Mouse (Mus musculus) large intestine, adult 2 months (tissue): ENCODE results near the gene Acbd6. TPM values are rescaled to one million over a fixed set of nuclear protein-coding genes. Genes with fewer than 3 reads are reported as not detected.

Experiments
- DNase-seq: peaks from one replicate; pipeline ENCODE4 v3.0.0-alpha.2; 2012; ENCODE audit warnings: low read depth, low spot score
- WGBS: fragments of 180-500 bp; shearing (Covaris S2); methylation state at CpG from one replicate; pipeline ENCODE4 v1.1.7; 2018; 5-methylcytosine and 5-hydroxymethylcytosine counted together
- polyA plus RNA-seq: library from polyadenylated mRNA; depleted of rRNA; stranded (reverse); fragments of >200 nt; gene quantifications from 2 replicates; pipeline ENCODE4 v1.2.3, GENCODE M21; 2012; rRNA removed

The Acbd6 gene
- polyA plus RNA-seq, result 35.8 and 43.9 TPM in 2 replicates

DNA sequence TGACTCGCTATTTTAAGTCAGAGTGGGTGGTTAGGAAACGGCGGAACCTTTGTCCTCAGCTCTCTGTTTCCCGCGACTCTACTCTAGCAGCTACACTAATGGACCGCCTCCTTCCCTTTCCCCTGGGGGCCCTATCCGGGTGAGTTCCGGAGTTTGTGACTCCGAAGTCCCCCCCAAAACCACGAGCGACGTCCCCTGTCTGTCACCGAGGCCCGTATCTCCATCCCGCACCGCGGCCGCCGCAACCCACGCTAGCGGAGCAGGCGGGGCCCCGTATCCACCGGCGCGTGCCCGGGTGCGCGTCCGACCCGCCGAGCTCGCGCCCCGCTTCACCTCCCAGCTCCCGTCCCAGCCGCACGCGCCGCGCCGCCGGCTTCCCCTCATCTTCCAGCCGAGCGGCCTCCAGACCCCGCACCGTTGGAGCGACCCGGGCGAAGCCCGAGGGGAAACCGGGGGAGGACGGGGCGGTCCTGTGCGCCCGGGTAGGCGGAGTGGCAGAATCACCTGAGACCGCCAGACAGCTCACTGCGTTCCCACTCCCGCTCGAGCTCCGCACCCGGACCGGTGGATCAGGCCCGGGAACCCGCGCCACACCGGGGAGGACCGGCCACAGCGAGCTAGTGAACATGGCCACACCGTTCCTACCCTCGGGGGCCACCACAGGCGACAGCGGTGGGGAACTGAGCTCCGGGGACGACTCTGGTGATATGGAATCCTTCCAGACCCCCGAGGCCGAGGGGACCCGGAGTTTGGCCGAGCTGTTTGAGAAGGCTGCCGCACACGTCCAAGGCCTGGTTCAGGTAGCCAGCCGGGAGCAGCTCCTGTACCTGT is at the start of gene Acbd6:
Acbd6 (plus strand) TSS at position 109 of the 831 bp plus-strand sequence.
- DNase-seq, result no peak
- under 1% methylated on average over 83 of the region's 83 CpGs for WGBS

DNA sequence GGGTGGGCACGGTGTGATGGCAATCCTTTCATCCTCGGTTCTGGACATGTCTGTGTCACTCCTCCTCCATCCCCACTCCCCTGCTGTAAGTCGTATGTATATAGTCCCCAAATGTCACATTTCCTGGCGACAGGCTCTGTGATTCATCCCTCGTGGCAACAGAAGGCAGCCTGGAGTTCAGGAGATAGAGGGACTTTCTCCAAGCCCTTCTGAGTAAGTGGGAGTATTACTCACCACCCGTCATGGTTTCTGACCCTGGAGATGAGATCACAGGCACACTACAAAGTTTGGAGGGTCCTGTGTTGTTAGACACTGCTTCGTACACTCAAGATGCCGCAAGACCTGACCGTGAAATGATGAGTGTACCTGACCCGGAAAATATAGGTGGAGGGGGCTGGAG is 47.7 kb upstream of the Acbd6 start:
- 63% methylated on average over 10 of the region's 10 CpGs for WGBS
- DNase-seq, result no peak

DNA sequence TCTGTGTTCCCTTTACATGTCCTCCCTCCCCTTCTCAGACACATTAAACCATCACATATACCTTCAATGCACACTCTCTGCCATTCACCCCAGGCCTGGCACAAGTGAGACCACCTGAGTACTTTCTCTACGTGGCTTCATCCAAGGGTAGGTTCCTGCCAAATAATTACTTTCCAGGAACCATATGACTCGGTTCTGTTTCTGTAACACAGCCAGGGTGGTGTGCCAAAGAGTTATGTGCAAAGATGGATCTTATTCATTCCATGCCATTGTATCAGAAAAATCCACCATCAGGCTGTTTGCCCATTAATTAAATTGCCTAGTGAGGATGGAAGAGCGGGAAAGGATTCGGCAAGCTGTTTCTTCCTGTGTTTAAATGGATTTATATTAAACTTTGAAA is 42.1 kb upstream of the Acbd6 start:
- WGBS, result 82% methylated on average over 4 of the region's 4 CpGs
- DNase-seq, result no peak

DNA sequence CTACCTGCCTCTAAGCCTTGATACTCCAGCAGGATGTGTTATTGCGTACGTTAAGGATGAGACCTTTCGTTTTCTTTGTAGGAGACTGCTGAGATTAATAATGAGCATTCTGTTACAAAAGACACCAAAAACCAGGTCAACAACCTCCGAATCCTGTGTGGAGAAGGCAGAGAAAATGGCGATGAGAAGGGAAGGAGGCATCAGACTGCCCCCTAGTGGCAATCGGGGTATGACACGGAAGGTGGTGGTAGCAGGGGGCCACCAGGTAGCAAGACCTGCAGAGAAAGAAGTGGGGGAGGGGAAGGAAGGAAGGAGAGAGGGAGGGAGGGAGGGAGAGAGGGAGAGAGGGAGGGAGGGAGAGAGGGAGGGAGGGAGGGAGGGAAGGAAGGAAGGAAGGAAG is 41.3 kb upstream of the Acbd6 start:
- no peak for DNase-seq
- WGBS, result 35% methylated on average over 7 of the region's 7 CpGs

DNA sequence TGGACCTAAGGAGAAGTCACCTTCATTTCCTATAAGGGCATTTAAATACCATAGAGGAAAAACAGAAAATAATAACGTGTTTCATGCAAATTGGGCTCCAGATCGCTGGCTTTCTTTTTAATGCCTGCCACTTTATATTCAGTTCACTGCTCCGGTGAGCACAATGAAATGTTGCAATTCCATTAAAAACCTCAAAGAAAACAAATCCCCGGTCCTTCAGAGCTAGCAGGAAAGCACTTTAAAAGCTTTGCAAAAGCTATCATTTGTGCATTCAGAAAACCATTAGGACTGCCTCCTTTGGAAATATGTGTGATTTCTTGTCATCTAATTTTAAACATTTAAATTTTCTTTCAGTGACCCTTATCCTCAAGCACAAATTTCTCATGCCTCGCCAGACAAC is 40.9 kb upstream of the Acbd6 start:
- WGBS, result 65% methylated on average over 5 of the region's 5 CpGs

DNA sequence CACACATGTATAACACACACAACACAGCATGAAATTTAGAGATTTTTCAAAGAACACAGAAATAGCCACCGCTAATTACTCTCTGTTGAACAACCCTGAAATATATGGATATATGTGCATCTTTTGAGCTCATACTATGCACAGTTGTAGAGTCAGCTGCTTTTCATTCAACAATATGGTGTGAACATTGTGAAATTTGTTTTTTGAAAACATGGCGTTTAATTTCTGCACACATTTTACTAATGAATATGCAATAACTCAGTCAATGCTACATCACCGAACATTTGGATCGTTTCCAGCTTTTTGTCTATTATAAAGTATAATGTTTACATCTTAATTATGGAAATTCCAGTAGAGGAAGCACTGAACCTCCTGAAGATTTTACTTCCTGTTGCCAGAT is 37.6 kb upstream of the Acbd6 start:
- 77% methylated on average over 4 of the region's 4 CpGs for WGBS
- no peak for DNase-seq

More for the DNA sequence above, 40.9 kb upstream of the Acbd6 start:
- DNase-seq, result no peak

DNA sequence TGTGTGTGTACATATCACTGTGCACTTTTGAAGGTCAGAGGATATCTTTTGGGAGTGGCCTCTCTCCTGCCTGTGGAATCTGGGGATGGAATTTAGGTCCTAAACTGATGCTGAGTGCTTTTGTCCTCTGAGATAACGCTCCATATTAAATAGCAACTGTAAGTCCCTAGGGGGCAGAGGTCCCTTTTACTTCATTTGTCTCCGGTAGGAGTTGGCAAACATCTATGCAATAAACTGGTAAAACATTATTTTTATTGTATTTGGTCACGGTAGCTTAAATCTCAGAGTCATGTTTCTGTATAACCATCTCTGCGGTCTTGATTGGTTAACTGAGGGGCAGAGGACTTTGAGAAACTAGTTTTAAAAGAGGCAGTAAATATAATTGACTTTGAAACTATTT is 35.4 kb upstream of the Acbd6 start:
- 27% methylated on average over 4 of the region's 4 CpGs for WGBS
- peak; percentile 64 for DNase-seq

DNA sequence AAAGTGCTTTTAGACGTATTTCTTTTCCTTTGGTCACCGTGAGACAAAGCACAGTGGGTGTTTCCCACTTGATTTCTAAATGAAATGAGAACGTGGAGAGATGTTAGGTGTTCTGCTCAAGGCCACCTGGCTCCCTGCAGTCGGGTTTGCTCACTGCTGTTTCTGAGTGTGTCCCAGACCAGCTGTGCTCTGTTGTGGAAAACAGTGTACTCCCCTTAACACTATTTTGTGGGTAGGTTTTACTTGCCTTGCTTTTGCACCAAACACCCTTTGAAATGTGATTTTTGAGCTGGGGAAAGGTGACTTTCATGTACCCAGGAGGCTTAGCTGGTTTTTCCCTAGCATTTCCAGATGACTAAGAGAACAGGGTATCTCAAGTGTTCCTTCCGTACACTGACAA is 31.7 kb upstream of the Acbd6 start:
- 84% methylated on average over 5 of the region's 5 CpGs for WGBS
- DNase-seq, result no peak

DNA sequence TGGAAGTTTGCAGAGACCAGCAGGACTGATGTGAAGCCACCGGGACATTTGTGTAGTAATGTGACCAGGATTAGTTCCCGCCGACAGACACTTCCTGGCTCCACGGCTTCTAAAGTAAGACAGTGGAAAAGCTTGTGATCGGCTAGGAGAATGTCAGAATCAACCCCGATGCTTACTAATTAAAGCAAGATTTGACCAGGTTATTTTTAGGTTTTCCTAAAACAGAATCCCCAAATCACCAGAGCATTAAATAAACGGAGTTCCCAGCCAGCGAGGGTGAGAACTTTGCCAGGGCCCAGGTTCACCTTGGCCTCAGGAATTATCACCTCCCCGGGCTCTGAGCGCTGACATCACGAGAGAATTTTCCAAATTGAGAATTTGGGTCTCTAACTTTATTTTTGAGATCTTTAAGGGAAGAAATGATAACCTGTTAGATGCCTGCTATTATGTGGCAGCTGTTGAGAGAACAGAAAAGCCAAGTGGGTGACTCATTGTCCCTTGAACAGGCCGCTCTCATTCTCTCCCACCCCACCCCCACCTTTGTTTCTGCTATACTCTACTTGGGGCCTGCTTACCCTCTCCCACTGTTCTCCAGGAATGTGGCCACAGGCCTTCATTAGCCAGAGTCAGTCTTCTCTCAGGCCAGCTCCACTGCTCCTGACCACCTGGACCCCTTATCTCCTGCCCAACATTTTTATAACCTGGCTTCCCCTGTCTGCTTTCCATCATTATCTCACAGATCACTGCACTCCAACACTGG is 30.7 kb upstream of the Acbd6 start:
- 76% methylated on average over 12 of the region's 12 CpGs for WGBS
- DNase-seq, result no peak

DNA sequence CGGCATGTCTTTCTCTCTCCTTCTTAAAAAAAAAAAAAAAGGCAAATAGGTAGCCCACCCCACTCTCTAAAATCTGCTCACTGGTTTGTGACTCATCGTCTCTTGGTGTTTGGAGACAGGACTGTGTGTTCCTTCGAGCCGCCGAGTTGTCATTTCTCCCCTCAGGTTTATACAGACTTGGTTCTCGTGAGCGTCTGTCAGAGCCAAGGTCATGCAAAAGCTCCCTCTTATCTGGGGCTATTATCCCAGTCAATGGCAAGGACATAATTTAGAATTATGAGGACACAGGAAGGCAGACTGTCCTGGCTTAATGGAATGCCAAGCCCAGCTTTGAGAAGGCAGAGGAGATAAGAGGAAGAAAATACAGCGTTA is 30.1 kb upstream of the Acbd6 start:
- DNase-seq, result no peak
- 59% methylated on average over 8 of the region's 8 CpGs for WGBS

DNA sequence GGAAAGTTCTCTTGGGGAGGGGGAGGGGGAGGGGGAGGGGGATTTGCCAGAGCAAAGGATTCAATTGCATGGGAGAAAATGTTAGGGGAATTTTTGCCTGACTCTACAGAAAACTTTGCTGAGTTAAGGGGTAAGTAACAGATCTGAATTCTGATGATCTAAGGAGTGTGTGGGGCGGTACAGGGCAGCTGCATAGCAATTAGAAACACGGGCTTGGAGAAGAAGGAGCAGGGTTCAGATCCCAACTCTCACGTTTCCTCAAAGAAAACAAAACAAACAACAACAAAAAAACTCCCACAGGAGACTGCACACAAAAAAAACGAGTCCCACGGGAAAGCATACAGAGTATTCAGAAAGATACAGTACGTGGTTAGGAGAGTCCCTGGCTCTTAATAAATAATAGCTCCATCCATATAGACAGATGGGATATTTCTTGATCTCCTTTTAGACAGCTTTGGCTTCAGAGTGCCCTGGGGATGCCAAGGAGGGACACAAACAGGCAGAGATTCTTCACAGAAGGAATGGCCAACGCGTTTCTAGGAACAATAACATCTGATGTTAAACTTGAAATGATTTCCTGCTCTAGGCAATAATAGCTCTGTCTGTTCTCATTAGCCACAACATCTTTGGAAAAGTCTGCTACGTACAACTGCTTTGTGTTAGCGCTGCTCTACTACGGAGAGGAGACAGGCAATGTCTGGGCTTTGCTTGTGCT is 29.4 kb upstream of the Acbd6 start:
- DNase-seq, result no peak
- WGBS, result 44% methylated on average over 11 of the region's 11 CpGs

DNA sequence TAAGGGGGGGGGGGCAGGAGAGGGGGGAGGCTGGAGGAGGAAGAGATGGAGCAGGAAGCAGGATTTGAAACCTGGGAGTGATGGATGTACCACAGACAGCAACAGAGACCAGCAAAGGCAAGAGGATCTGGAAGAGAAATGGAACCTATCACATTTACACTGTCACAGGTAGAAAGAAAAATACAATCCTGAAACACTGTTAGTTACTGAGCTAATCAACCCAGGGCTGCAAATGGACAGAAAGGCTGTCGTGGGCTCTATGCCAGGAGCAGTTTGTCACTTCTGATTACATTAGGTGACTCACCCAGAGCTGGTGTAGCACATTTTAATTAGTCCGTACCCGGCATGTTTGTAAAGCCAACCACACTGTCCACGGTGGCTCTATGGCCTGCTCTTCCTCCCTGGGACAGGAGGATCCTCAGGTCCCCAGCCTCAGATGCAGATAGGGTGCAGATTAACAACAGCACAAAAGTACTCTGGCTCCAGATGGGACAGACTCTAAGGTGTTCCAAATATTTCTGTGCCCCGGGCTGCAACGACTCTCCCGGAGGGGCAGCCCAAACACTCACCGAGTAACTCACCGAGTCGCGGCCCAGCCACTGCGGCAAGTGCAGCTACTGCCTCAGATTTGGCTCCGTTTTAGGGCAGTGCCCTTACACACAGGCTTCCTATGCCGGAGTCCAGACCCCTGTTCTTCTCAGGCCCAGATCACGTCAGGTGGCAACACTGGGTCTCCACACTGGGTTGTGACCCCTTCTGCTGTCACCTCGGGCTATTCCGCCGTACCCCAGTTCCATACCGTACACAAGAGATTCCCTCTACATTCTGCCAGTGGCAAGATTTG is 28.6 kb upstream of the Acbd6 start:
- no peak for DNase-seq
- 73% methylated on average over 19 of the region's 19 CpGs for WGBS

DNA sequence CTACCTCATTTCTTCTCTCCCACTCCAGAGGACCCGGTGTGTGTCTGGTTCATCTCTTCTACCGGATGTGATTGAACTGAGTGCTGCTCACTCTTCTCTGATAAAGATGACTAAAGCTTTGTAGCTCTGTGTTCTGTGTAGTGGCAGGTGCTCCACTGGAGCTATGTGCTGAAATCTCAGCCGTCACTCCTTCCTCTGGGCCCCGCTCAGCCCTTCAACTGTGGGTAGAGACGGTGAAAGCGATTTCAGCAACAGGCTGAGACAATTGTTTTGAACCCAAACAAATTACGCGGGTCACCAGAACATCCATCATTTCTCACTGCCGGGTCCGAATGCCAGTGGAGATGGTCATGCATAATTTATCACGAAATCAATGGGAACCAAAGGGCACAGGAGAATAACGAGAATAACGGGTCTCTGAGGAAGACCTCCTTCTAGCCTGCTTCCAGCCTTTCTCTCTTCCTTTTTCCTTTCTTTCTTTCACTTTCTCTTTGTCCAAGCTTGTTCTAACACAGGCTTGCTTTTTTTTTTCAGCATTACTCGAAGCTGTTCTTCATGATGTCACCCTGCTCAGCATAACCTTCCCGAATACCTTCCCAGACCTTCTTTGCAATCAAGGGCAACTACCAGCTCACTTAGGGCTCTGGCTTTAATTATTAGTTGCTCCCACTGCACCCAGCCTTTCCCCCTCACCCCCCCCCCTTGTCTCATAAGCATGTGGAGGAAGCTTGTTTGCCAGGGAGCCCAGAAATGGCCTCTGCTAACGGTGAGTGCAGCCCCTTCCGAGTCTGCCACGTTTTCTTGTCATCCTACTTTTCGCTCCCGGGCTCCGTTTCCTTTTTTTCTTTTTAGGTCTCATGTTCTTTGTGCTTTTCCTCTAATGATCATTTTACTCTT is 27.1 kb upstream of the Acbd6 start:
- 79% methylated on average over 21 of the region's 21 CpGs for WGBS
- DNase-seq, result no peak

DNA sequence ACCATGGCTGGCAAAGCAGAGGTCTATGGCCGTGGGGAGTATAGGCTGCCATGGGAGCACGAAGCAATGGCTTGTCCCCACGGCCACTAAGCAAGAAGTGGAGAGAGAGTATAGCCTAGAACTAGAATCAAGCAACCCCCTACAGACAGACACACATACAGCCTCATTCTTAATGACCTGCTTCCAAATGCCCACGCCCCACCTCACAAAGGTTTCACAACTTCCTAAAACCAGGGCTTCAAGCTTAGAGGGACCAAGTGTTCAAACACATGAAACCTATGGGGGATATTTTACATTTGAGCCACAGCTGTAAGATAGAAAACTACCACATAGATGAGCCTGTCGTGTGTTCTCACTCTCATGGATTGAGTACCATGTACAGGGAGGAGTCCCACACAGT is 25.5 kb upstream of the Acbd6 start:
- WGBS, result 94% methylated on average over 5 of the region's 5 CpGs
- no peak for DNase-seq

DNA sequence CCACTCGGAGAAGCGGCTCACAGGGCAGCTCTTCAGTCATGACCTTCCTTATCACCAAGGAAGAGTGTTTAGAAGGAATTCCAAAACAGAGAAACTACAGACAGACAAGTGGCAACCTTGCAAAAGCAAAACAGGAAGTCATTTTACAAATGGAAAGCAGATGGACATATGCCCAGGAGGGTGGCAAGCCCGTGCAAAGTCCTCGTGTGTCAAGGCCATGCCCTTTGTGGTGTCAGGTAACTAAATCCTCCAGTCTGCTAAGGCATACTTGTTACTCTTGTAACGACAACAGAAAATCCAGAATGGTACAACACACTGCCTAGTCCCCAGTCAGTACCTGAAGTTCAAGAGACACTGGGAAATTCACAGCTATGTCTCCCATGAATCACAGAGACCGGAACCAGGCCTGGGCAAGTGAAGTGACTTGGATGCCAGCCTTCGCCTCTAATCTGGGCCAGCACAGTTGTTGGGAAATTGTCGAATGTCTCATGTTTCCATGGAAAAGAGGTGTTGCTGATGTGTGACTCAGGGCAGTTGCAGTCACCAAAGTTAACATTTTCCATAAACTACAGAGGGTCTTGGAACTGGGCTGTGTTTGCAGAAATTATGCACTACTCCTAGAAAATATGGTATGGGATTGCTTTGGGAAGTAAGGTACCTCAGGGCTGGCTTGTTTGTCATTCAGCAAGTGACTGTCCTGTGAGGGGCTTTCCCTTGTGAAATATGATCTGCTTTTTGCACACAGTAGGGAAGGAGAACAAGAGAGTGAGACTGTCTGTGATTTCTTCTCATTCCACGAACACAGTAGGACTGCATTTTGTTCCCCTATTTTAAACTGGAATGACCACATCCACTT is 24.9 kb upstream of the Acbd6 start:
- DNase-seq, result no peak
- 61% methylated on average over 9 of the region's 9 CpGs for WGBS

DNA sequence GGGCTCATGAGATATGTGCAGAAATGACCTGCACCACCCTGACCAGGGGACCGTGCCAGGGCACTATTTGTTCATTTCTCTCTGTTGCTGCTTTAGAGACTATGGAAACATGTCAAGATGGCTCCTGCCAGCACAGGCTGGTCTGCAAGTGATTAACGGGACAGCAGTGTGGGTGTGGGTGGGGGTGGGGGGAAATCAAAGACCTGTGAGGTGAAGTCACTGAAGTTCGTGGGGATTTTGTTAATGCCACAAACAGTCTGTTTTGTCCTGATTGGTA is 24.3 kb upstream of the Acbd6 start:
- 85% methylated on average over 3 of the region's 3 CpGs for WGBS

DNA sequence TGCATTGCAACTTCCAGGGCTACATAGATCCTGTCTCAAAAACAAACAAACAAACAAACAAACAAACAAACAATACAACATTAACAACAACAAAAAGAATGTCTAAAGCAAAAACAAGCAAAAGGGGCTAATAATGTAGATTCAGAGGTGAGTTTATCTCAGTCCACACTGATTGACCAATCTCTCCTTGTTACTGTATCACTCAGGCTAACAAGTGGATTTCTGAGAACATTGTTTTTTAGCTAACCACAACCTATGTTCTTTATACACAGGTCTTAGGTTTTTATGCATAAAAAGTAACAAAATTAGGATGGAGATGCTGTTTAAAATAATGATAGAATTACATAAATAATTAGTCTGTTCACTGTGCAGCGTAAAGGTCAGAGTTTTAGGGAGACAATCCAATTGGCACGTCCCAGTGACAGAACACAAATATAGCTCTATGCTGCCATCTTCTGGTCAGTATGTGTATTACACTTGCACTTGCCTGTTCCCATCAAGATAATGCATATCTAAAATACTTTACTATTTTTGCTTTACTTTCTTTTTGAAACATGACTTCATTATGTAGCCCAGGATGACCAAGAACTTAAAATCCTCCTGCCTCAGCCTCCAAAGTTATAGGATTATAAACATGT is 20.8 kb upstream of the Acbd6 start:
- 2% methylated on average over 2 of the region's 2 CpGs for WGBS
- no peak for DNase-seq

More for the DNA sequence above, 24.3 kb upstream of the Acbd6 start:
- no peak for DNase-seq

DNA sequence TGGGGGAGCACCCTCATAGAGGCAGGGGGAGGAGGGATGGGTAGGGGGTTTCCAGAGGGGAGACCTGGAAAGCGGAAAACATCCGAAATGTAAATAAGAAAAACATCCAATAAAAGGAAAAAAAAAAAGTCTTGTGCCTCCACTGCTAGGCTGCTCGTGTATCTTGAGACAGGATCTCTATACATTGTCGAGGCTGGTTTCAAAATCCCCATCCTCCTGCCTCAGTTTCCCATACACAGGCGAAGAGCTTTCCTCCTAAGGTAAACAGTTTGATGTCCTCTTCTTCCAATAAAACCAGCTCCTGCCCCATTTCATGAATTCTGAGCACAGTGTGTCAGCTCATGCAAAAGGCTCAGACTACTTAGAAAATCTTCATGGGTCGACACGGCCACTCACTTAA is 19.9 kb upstream of the Acbd6 start:
- DNase-seq, result no peak
- WGBS, result 57% methylated on average over 7 of the region's 7 CpGs
